Mouse (Mus musculus) right cerebral cortex, postnatal 25 days (tissue): ENCODE measurements at regions not wholly inside any gene's neighbourhood (a gene's known extent, or its start where the extent isn't known, plus 50 kb on each side); places are given as distances from the start of the nearest gene placed in this dataset.

Experiments
- DNase-seq: peaks from one replicate; pipeline ENCODE4 v3.0.0; 2022

- DNase-seq = no peak
Measured at GRCm38 (mm10) chr5:51125091-51125490, 442.4 kb downstream of the Ppargc1a start.

DNA sequence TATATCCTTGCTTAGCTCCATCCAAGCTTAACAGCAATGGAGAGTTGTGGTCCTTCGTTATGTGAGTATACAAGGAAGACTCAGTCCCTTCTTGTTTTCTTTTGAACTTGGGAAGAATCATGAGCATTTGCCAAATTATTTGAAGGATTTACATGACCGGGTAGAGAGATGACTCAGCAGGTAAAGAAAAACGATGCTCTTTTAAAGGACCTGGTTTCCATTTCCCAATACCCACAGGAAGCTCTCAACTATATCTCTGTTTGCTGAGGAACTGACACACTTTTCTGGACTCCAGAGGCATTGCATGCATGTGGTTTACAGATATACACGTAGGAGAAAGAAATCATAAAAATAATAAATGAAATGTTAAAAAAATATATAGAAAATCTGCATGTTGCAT lies 457.5 kb downstream of the Ppargc1a start:
- no peak for DNase-seq

DNA sequence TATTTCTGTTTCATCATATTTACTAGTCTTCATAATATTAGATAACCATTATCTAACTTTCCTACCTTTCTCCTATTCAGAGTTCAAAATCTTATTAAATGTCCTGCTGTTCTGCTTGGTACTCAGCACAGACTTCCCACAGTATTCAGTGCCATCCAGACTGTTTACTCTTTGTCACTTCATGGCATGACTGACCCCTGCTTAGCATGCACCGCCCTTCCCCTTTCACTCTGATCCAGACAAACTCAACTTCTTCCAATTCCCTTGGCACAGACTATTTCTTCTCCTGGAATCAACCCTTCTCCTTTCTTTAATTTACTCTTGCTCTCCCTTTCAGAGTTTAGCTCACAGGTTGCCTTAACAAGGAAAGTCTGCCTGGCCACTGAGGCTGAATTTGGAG lies 458.8 kb downstream of the Ppargc1a start:
- DNase-seq = no peak

DNA sequence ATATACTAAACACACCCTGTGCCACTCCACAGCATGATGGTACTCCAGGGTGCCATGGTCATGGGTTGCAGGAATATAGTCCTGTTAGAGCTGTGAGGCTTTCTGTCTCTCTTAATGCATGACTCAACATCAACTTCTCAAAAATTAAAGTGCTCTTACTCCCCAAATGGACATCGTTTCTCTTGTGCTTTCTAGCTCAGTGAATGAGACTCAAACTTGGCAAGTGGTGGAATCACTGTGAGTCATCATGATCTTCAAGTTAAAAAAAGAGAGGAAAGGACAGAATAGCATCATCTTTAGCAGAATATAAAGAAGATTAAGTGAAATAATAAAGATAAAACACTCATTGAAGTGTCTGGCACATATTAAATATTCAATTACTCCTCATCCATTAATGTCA lies 459.3 kb downstream of the Ppargc1a start:
- no peak for DNase-seq

DNA sequence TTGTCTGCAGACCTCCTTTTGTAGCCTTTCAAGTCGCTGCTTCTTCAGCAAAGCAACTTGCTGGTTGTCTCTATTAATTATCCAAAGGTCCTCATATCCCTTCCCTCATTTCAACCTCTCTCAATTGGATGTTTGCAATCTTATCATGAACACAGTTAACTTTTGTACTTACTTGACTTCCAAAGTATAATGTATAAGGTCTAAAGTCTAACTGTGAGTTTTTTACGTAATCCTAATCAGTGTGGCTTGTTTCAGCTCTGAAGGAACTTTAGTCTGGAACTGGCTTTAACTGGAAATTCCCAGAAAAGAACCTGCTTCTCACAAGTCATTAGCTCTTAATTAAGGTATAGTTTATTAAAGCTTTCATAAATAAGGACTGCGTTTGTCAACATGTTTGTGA lies 467.6 kb downstream of the Ppargc1a start:
- no peak for DNase-seq

DNA sequence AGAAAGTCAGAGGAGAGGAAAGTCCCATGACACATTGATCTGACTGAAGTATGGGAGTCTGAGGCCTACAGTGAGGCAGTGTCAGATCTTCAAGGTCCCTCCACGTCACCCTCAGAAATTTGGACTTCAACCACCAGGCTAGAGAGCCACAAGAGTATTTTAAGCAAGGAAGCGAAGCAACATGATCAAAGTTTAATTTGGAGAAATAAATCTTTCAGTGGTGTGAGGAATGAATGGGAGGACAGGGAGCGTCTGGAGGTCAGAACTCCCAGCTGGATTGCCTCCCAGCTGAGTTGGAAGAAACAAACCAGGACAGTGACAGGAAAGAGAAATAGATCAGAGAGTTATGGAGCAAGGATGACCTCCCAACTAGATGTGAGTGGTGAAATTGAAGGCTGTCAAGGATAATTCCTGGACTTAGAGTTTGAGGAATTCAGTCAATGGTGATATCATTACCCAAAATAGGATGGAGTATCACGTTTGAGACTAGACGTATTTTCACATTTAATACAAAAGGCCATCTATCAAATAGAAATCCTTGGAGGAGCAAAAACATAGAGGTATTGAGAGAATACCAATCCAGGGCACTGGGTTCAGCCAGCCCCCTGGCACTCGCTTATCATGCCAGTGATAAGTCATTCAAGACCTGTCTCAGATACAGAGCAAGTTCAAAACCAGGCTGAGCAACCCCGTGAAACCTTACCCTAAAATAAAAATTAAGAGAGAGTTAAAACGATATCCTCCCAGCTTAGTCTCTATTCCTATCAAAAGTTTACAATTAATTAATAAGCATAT lies 494.7 kb downstream of the Ppargc1a start:
- no peak for DNase-seq

DNA sequence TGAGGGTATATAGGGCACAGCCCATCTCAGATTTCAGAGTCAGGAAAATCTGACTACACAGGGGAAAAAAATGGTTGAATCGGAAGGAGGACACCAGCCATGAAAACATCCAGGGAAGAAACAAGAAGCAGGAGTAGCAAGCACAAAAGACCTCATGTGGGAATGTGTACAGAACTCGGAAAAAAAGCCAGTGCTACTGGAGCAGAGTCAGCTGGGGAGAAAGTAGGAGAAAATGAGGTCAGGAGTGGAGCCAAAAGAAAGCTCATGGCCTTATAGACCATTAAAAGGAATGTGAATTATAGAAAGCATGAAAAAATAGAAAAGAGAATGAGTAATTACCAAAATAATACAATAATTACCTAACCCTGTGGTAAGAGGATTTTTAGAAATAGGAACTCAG lies 495.4 kb downstream of the Ppargc1a start:
- no peak for DNase-seq

GRCm38 (mm10) chr5:51069668-51070067 lies 497.9 kb downstream of the Ppargc1a start:
- no peak for DNase-seq

DNA sequence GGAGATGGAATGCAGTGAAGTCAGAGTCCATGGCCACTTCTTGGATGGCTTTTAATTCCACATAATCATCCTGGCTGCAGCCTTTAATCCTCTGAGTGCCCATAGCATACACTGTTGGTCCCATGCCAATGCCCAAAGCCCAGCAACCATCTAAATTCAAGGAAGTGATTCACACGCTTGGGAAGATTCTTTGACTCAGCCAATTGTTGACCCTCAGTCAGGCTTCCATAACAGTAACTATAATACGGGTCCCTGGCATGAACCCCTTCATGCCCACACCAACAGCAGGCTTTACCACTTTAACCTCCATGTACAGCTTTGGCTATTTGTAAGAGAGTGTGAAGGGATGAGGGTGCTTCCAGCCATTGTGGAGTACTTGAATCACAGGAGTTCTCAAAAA lies 521.7 kb downstream of the Ppargc1a start:
- no peak for DNase-seq

DNA sequence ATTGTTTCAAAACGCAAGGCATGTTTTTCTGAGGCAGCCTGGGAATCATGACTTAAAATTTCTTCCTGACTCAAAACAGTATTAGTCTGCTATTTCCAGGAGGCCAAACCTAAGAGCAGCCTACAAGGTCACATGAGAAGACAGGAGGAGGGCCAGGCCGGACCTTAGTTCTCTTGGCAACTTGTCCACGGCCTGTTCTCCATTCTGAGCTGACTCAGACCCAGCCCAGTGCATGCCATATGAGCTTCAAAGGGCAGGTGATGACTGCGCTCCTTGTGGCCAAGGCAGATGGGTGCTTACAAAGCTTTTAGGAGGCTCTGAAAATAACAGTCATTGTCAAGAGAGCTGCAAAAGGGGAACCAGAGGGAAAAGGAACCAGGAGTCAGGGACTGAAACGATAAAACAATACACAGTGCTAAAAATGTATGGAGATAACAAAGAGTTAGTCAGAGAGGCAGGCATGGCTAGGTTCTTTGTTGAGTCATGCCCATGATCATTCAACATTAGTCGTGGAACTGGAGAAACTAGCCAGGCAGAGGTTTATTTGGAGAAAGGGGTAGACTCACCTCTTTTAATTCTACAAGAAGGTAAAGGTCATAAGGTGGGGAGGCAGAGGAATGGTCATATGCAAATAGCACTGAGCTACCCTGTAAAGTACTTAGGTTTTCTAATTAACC lies 525.8 kb downstream of the Ppargc1a start:
- no peak for DNase-seq

DNA sequence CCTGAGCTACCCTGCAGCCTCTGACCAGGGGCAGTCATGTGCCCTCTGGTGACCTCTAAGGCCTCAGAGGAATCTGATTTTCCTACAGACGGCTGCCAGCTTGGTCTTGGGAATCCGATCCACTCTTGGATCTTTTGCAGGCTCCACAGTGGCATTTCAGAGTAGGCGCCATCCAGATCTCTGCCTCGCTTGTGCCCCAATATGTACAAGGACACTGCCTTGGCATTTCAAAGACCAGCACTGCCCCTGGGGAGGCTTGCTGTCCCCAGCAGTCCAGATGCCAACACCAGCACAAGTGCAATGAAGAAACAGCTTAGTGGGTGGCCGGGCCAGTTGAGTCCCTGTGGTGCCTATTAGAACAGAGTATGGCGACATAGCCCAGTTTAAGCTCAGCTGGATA lies 526.6 kb downstream of the Ppargc1a start:
- DNase-seq = no peak

DNA sequence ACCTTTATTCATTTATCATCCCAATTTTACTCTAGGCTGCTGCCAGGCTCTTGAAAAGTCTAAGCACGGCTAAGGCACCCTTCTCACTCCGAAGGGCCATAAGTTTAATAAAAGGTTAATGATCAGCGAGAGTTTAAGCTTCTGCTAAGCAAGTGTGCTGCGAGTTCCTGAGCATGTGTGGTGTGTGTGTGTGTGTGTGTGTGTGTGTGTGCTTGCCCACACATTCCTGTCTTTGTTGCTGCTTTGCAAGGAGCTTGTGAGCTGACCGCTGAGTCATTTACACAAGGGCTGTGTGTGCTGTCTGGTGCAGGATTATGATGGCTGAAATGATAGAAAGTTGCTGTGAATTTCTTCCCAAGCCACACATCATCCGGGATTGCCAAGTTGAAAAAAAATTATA lies 527.1 kb downstream of the Ppargc1a start:
- DNase-seq = no peak

DNA sequence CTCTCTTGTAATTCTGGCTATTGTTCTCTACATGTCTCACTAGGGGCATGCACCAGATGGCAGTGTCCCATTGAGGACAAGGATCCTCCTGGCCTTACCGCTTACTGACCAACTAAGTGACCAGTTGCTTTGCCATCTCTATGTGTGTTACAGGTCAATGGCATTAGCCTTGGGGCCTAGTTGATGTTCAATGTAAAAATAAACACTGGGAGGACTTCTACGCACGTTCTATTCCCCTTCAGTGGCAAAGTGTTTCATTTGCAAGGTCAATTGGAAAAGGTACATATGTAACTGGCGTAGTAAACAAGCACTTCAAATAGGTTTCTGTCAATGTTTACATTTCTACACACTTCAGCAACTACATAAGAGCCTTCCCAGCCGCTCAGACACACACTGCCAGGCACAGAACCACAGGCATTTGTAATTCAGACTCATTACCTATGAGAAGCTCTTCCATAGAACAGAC lies 527.8 kb downstream of the Ppargc1a start:
- DNase-seq = no peak

- no peak for DNase-seq
Measured at GRCm38 (mm10) chr5:51036450-51036990, 531.0 kb downstream of the Ppargc1a start.

DNA sequence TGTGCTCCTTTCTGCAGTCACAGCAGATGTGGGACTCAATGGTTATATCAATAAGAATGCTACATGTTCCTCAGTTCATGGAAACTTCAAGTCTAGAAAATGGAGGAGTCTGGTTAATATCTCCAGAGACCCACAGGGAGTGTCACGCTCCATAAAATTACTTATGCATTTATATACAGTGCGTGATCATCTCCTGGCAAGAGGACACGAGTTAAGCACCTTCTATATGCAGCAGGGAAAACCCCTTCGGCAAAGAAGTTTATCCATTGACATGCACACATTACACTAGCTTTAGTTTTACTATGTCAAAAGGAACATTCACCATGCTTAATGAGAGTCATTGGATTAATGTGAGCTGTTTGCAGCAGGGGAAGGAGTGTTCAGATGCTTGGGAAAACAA lies 538.6 kb downstream of the Ppargc1a start:
- no peak for DNase-seq

GRCm38 (mm10) chr5:50990822-50991537 lies 576.5 kb downstream of the Ppargc1a start:
- DNase-seq = no peak
